Mouse (Mus musculus) embryonic fibroblast, embryonic 13.5 days (primary cell): Measurements from ENCODE around the gene Tmem94.

Source experiments
- CTCF ChIP-seq: IDR thresholded peaks from 2 replicates; pipeline ENCODE4 v1.5.1; 2011; ENCODE audit warnings: mild to moderate bottlenecking, control low read depth, low read length, moderate library complexity, borderline replicate concordance; ENCODE audit not compliant: insufficient read depth
- POLR2A ChIP-seq: IDR thresholded peaks from 2 replicates; pipeline ENCODE4 v1.6.1; 2011; ENCODE audit warnings: low read depth, mild to moderate bottlenecking, control low read depth, low read length, moderate library complexity

- no peak for TF ChIP-seq POLR2A
- no peak for TF ChIP-seq CTCF
Observed at GRCm38 (mm10) chr11:115741070-115741469, 24.2 kb upstream of the Tmem94 start.
